Mouse (Mus musculus) ovary, adult 2 months (tissue): ENCODE measurements around the gene Slc25a33. TPM values are rescaled to one million over a fixed set of nuclear protein-coding genes. Genes with fewer than 3 reads are reported as not detected.

ENCODE experiments used
- polyA plus RNA-seq: library from polyadenylated mRNA; depleted of rRNA; stranded (reverse); fragments of >200 nt; gene quantifications from 2 replicates; pipeline ENCODE4 v1.2.3, GENCODE M21; 2012; rRNA removed

Gene Slc25a33
- polyA plus RNA-seq, result 21.8 and 35.1 TPM in 2 replicates

DNA sequence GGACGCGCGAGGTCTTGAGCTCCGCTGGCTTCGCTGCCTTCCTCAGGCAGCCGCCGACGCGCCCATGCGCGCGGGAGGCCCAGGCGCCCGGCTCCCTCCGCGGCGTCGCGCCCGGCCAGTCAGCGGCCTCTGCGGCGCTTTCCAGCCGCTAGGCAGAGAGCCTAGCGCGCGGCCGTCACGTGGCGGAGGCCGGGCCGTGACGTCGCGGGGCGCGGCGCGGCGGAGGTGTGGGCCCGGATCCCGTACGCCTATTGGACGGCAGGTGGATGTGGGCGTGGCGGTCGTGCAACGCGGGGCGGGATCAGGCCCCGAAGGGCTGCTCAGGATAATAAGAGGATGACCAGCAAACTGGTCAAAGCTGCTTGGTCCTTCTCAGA is at the start of gene Slc25a33:
TSS of gene Slc25a33 (minus strand) at position 184 of the 377 bp plus-strand sequence.

DNA sequence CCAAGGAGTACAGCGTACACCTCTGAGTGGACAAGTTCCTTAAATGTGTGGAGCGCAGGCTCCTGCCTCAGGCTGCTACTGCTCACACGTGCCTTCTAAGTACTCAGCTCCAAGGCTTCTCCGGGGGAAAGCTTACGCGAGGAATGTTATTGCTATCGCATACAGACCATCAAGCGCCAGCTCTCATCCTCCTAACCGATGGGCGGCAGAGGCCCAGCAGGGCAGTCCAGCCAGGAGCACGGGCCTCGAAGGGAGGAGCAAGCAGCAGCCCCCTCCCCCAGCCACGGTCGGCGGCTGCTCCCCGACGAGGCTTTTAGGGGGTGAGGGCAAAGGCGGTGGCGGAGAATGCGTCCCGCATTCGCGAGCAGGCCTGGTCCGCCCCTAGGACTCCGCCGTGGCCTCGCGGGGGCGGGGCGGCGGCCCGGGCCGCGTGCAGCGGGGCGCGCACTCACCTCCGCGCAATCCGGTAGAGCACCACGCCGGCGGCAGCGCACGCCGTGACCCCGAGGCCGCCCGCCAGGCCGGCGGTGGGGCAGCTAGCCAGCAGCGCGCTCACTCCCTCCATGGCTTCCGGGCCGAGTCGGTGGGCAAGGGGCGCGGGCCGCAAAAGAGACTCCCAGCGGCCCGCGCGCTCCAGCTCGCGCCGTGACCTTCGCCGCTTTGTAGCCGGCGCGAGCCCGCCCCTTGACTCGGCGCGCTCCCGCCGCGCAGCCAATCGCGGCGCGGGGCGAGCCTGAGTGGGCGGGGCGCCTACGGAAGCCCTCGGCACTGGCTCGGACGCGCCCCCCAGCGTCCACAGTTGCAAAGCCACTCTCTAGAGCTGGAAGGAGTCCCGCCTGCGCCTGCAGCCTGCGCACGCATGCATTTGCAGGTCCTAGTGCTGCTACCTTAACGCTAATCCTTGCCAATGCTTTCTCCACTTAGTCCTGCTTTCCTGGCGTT is 36.4 kb downstream of the Slc25a33 start, which contains the start of gene Tmem201:
TSS of gene Tmem201 (minus strand) at position 662 of the 942 bp plus-strand sequence.

DNA sequence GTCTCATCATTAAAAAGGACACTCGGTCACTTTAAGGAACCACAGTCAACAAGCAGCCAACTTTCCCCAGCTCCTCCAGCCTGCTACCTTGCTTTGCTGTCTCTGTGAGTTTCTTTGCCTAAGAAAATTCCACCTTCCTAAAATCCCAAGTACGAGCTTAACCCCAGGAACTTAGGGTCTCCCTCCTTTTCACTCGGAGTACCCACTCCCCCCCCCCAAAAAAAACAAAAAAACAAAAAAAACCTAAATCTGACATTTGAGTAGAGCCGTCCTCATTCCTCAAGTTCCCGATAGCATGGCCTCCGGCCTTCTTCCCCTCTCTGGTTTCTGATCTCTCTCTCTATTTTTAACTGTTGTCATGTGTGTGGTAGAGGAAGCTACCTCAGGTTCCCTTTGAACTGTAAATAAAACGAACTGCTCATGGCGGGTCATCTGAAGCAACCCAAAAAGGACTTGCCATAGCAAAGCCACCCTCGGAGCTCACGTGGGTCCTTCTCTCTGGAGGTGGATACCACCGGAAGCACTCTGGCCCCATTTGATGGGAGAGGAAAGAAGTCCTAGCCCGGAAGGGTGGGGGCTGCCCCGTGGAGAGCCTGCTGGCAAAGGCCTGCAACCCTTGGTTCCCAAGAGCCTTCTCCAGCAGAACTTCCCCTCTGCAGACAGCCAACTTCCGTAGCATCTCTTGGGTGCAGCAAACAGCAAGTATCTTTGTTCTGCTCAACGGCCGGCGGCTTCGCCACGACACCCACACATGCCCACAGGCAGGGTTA is 71.7 kb downstream of the Slc25a33 start, which contains the start of gene Pik3cd:
TSS of gene Pik3cd (minus strand) at position 362 of the 770 bp plus-strand sequence.

Other genes with a start within 250 kb of the Slc25a33 start
- 49.8 and 53.6 TPM in 2 replicates for gene Clstn1, start 187.8 kb downstream of the Slc25a33 start, polyA plus RNA-seq
- gene Pik3cd, start 71.7 kb downstream of the Slc25a33 start, polyA plus RNA-seq, result 21.6 and 23.9 TPM in 2 replicates
- gene Tmem201, start 36.2 kb downstream of the Slc25a33 start, polyA plus RNA-seq, result 124 and 126 TPM in 2 replicates
- gene Spsb1, start 180.8 kb upstream of the Slc25a33 start, polyA plus RNA-seq, result 228 and 262 TPM in 2 replicates
- gene H6pd, start 234.7 kb upstream of the Slc25a33 start, polyA plus RNA-seq, result 97.1 and 99.8 TPM in 2 replicates